Mouse (Mus musculus): Measurements from ENCODE around the gene Iqcc. TPM values are rescaled to one million over a fixed set of nuclear protein-coding genes. Genes with fewer than 3 reads are reported as not detected.
A peak's percentile ranks its signal among the peaks of the same experiment; 100 is the strongest.

The Iqcc gene
- polyA plus RNA-seq, 1 experiment from 2014 or later = 30.6 TPM

DNA sequence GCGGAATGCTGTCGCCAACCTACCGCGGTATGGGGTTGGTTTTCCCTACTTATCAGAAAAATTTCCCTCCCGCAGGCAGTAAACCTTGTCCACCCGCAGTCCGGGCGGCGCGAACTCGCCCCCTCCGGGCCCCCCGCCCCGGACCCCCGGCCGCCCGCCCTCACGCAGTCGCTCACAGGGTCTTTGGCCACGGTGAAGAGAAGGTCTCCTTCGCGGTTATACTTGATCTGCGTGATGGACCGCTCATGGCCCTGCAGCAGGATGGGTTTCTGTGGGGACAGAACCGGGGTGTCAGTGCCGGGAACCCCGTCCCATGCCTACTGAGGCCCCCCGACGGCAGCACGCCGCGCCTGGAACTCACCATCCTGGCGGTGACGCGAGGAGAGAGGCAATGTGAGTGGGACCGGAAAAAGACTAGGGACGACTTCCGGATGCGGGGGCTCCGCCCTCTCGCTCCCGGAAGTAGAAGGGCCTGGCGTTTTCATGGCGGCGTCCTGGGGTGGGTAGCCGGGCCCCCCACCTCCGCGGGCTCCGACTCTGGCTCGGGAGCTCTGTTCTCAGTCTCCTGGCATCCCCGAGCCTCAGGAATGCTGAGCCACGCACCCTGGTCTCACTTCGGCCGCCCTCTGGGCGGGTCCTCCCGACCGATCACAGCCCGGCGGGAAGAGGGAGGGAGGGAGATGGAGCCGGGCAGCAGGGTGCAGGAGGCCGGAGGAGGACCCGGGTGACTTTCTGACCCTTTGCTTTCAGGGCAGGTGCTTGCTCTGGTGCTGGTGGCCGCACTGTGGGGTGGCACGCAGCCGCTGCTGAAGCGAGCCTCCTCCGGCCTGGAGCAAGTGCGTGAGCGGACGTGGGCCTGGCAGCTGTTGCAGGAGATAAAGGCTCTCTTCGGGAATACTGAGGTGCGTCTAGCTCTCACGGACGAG is 18.4 kb downstream of the Iqcc start, which contains the start of the genes Eif3i and Tmem234:
Gene Eif3i (minus strand): TSS at position 416 of the 926 bp plus-strand sequence.
Gene Tmem234 (plus strand): TSS at position 436 of the 926 bp plus-strand sequence.
- Histone ChIP-seq H3K9me3 (no peaks in the 10 kb centered on the region), H3K4me3 (peak within 1 kb of the TSS; percentile 64), H3K27ac (peak within 1 kb of the TSS; percentile 49), H3K36me3 (peaks cover 43% of the 10 kb centered on the region), H3K9ac (peak within 1 kb of the TSS; percentile 67), H3K4me1 (peaks cover 24% of the 10 kb centered on the region), H3K27me3 (no peaks in the 10 kb centered on the region), H3K4me2 (peak within 1 kb of the TSS; percentile 77)
- ATAC-seq (ENCODE audit: borderline replicate concordance, extremely low read depth, low FRiP score, low TSS enrichment) = peak; percentile 87
- WGBS = under 1% methylated on average over 70 of the region's 74 CpGs

GRCm38 (mm10) chr4:129588865-129589264 is 30.0 kb downstream of the Iqcc start:
- H3K9me3 ChIP-seq = no peaks in the 10 kb centered on the region
- no peak overlapping the region for H3K9ac ChIP-seq
- H3K36me3 ChIP-seq = peaks cover 33% of the 10 kb centered on the region
- peaks cover 12% of the 10 kb centered on the region for H3K4me1 ChIP-seq
- ATAC-seq (ENCODE audit: borderline replicate concordance, extremely low read depth, low FRiP score, low TSS enrichment) = no peak
- H3K4me2 ChIP-seq = no peak overlapping the region
- WGBS = 76% methylated on average over 4 of the region's 4 CpGs
- no peak overlapping the region for H3K4me3 ChIP-seq
- no peak overlapping the region for H3K27ac ChIP-seq
- H3K27me3 ChIP-seq = no peaks in the 10 kb centered on the region

DNA sequence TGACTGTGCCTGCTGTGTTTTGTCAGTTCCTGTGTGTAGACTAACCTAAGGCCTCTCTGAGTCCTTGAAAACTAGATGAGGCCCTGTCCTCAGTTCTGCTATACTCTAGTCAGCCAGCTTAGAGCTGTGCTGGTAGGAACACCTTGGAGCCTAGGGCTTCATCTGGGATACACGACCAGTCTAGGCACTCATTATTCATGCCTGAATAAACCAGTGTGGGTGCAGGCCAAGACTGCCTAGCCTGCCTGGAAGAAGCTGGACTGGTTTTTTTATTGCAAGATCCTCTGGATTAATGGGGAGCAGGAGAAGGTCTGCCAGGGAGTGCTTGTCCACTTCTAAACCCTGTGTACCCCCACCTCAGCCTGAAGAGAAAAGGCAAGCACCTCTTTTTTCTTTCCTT is 32.0 kb downstream of the Iqcc start:
- Histone ChIP-seq H3K9me3 (no peaks in the 10 kb centered on the region), H3K4me3 (no peak overlapping the region), H3K36me3 (peaks cover 16% of the 10 kb centered on the region), H3K4me1 (peaks cover 12% of the 10 kb centered on the region), H3K4me2 (no peak overlapping the region), H3K9ac (no peak overlapping the region), H3K27me3 (no peaks in the 10 kb centered on the region), H3K27ac (no peak overlapping the region)
- no peak for ATAC-seq (ENCODE audit: borderline replicate concordance, extremely low read depth, low FRiP score, low TSS enrichment)
- WGBS = 50% methylated on average over 1 of the region's 1 CpGs

- H3K36me3 ChIP-seq = peaks cover 4% of the 10 kb centered on the region
- H3K4me3 ChIP-seq = no peak overlapping the region
- H3K27ac ChIP-seq = no peak overlapping the region
- H3K4me2 ChIP-seq = peak overlapping the region; percentile 83
- WGBS = 79% methylated on average over 9 of the region's 9 CpGs
- H3K9me3 ChIP-seq = no peaks in the 10 kb centered on the region
- peaks cover 12% of the 10 kb centered on the region for H3K4me1 ChIP-seq
- H3K9ac ChIP-seq = no peak overlapping the region
- H3K27me3 ChIP-seq = no peaks in the 10 kb centered on the region
- ATAC-seq (ENCODE audit: borderline replicate concordance, extremely low read depth, low FRiP score, low TSS enrichment) = no peak
Observed at GRCm38 (mm10) chr4:129585773-129586172, 33.1 kb downstream of the Iqcc start.

DNA sequence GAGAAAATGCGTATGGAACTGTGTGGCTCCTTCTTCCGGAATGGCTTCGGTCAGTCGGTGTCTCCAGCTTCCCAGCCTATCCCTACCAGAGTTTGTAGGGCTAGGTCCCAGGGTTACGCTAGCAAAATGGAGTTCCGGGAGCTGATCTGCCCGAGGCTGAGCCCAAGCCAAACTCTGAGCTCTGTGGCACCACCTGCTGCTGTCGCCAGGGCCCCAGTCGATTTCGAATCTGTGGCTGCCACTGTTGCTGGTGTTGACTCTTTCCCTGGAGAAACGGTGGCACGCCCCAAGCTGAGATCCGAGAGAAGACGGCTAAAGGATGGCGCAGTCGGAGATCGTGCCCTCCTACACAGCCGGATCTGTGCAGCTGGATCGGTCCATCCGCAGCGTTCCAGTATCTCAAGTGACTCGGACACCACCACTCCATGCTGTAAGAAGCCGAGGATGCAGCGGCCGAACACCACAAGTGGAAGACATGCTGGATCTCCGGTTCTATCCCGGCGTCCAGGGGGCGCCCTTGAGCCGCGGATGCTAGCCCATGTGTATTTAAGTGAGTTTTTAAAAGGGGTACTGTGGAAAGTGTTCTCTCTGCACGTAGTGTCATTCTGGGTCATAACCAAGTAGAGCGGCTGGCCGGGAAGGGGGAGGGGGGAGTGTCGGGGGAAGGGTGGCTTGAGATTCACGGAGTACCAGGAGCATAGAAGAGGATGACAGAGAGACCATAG is 33.9 kb downstream of the Iqcc start:
- Histone ChIP-seq H3K36me3 (no peaks in the 10 kb centered on the region), H3K4me1 (peaks cover 12% of the 10 kb centered on the region), H3K27me3 (no peaks in the 10 kb centered on the region), H3K9me3 (no peaks in the 10 kb centered on the region), H3K27ac (peak overlapping the region; percentile 56), H3K9ac (peak overlapping the region; percentile 45), H3K4me2 (peak overlapping the region; percentile 83), H3K4me3 (peak overlapping the region; percentile 48)
- 1% methylated on average over 36 of the region's 36 CpGs for WGBS
- ATAC-seq (ENCODE audit: borderline replicate concordance, extremely low read depth, low FRiP score, low TSS enrichment) = peak; percentile 71; the same call in 1 of the 2 replicates

DNA sequence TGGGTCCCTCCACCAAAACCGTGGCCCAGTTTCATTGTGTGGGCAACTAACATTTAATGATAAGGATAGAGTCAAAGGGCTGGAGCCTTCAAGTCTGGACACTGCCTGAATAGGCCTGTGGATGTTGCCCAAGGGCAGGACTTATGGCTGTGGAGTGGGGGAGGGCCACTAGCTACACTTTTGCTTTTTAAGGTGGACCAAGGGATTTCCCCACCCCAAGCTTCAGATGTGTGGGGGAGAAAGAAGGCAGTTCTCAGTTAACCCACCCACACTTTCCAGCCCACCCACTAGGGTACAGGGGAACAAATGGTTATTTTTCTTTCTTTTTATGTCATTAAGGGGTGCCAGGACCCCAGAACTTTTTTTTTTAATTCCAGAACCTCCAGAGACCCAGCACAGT is 34.5 kb downstream of the Iqcc start:
- 70% methylated on average over 1 of the region's 1 CpGs for WGBS
- H3K9ac ChIP-seq = peak overlapping the region; percentile 45
- peak overlapping the region; percentile 48 for H3K4me3 ChIP-seq
- H3K4me2 ChIP-seq = peak overlapping the region; percentile 83
- H3K9me3 ChIP-seq = no peaks in the 10 kb centered on the region
- peaks cover 12% of the 10 kb centered on the region for H3K4me1 ChIP-seq
- no peaks in the 10 kb centered on the region for H3K36me3 ChIP-seq
- no peaks in the 10 kb centered on the region for H3K27me3 ChIP-seq
- peak overlapping the region; percentile 56 for H3K27ac ChIP-seq
- no peak for ATAC-seq (ENCODE audit: borderline replicate concordance, extremely low read depth, low FRiP score, low TSS enrichment)

- Histone ChIP-seq H3K4me1 (peaks cover 18% of the 10 kb centered on the region), H3K27ac (no peak overlapping the region), H3K4me2 (no peak overlapping the region), H3K9ac (no peak overlapping the region), H3K36me3 (no peaks in the 10 kb centered on the region), H3K9me3 (no peaks in the 10 kb centered on the region), H3K4me3 (no peak overlapping the region), H3K27me3 (no peaks in the 10 kb centered on the region)
- no peak for ATAC-seq (ENCODE audit: borderline replicate concordance, extremely low read depth, low FRiP score, low TSS enrichment)
- WGBS = 75% methylated on average over 1 of the region's 1 CpGs
Observed at GRCm38 (mm10) chr4:129582251-129582650, 36.6 kb downstream of the Iqcc start.

- no peaks in the 10 kb centered on the region for H3K36me3 ChIP-seq
- H3K9ac ChIP-seq = no peak overlapping the region
- H3K4me3 ChIP-seq = no peak overlapping the region
- no peaks in the 10 kb centered on the region for H3K9me3 ChIP-seq
- WGBS = 54% methylated on average over 7 of the region's 7 CpGs
- ATAC-seq (ENCODE audit: borderline replicate concordance, extremely low read depth, low FRiP score, low TSS enrichment) = no peak
- H3K27ac ChIP-seq = no peak overlapping the region
- no peak overlapping the region for H3K4me2 ChIP-seq
- no peaks in the 10 kb centered on the region for H3K27me3 ChIP-seq
- peaks cover 15% of the 10 kb centered on the region for H3K4me1 ChIP-seq
Observed at GRCm38 (mm10) chr4:129580347-129580746, 38.6 kb downstream of the Iqcc start.

DNA sequence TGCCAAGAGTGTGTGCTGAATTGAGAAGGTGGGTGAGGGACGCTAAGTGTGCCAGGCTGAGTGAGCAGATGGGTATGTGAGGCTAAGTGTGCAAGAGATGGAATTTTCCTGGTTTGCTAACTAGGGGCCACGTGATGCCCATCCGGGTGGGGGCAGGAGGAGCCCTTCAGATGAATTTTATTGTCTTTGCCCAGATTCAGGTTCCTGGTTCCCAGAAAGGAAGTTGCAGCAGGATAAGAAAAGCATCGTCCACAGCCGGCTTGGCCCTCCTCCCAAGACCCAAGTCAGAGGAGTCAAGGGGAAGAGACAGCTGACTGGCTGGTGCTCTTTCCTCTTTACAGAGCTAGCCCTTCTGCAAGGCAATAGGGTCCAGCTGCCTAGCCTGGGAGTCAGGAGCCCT is 40.4 kb downstream of the Iqcc start, which contains the start of gene Fam167b:
Gene Fam167b (minus strand): TSS at position 84 of the 400 bp plus-strand sequence.
- no peaks in the 10 kb centered on the region for H3K36me3 ChIP-seq
- H3K4me1 ChIP-seq = peaks cover 6% of the 10 kb centered on the region; the same call in 1 of the 2 replicates
- no peak within 1 kb of the TSS for H3K9ac ChIP-seq
- H3K27ac ChIP-seq = peak within 1 kb of the TSS; percentile 31; the same call in 1 of the 2 replicates
- no peaks in the 10 kb centered on the region for H3K9me3 ChIP-seq
- ATAC-seq (ENCODE audit: borderline replicate concordance, extremely low read depth, low FRiP score, low TSS enrichment) = no peak
- no peak within 1 kb of the TSS for H3K4me3 ChIP-seq
- H3K4me2 ChIP-seq = 0 out of 2 replicates have a peak within 1 kb of the TSS, but pooled peaks have one; percentile 15
- 73% methylated on average over 5 of the region's 5 CpGs for WGBS
- H3K27me3 ChIP-seq = no peaks in the 10 kb centered on the region

DNA sequence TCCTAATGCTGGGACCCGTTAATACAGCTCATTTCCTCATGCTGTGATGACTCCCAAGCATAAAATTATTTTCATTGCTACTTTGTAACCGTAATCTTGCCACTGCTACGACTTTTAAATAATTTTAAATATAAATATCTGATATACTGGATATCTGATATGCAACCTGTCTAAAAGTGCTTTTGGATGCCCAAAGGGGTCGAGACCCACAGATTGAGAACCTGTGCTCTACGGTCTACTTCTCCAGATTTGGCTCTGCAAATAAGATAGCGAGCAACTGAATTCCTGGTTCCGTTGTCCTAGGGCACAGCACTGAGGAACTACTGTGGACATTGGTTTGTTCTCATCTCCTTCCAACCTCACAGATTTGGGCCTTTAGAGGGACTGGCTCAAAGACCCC is 41.2 kb downstream of the Iqcc start:
- Histone ChIP-seq H3K27me3 (no peaks in the 10 kb centered on the region), H3K4me3 (no peak overlapping the region), H3K4me1 (peaks cover 6% of the 10 kb centered on the region; the same call in 1 of the 2 replicates), H3K36me3 (no peaks in the 10 kb centered on the region), H3K4me2 (no peak overlapping the region), H3K27ac (no peak overlapping the region; the same call in 1 of the 2 replicates), H3K9ac (no peak overlapping the region), H3K9me3 (no peaks in the 10 kb centered on the region)
- ATAC-seq (ENCODE audit: borderline replicate concordance, extremely low read depth, low FRiP score, low TSS enrichment) = no peak
- 75% methylated on average over 7 of the region's 7 CpGs for WGBS

DNA sequence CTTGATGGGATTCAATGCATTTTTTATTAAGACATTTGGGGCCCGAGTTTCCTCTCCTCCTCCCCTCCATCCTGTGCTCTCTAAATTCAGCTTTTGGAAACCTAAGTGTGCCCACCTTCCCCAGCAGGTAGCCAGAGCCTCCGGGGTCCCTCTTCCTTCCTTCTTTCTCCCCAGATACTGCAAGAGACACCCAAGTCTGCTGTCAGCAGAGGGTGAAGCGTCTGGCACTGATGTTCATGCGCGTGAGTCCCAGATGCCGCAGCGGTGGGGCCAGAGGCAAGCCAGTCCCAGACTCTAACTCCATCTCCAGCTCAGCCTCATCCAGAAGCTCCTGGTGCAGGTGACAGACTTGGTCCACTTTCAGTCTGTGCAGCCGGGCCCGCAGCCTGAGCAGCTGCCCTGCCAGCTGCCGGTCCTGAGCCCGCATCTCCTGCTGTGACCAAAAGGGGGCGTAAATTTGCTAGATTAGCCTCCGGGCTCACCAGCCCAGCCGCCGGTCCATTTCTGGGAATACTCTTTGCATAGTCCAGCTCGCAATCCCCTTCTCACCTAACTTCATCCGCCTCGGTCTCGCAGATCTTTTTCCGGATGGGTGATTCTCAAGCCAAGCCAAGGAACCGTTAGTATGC is 41.9 kb downstream of the Iqcc start:
- 33% methylated on average over 21 of the region's 21 CpGs for WGBS
- no peaks in the 10 kb centered on the region for H3K27me3 ChIP-seq
- peaks cover 6% of the 10 kb centered on the region; the same call in 1 of the 2 replicates for H3K4me1 ChIP-seq
- H3K4me3 ChIP-seq = no peak overlapping the region
- H3K9me3 ChIP-seq = no peaks in the 10 kb centered on the region
- peak overlapping the region; percentile 15; the same call in 1 of the 2 replicates for H3K4me2 ChIP-seq
- H3K36me3 ChIP-seq = no peaks in the 10 kb centered on the region
- H3K27ac ChIP-seq = no peak overlapping the region
- ATAC-seq (ENCODE audit: borderline replicate concordance, extremely low read depth, low FRiP score, low TSS enrichment) = no peak
- no peak overlapping the region for H3K9ac ChIP-seq

Measured in lung, embryonic 15.5 days (tissue).